Mouse (Mus musculus): ENCODE data around the gene Smim13.

DNA sequence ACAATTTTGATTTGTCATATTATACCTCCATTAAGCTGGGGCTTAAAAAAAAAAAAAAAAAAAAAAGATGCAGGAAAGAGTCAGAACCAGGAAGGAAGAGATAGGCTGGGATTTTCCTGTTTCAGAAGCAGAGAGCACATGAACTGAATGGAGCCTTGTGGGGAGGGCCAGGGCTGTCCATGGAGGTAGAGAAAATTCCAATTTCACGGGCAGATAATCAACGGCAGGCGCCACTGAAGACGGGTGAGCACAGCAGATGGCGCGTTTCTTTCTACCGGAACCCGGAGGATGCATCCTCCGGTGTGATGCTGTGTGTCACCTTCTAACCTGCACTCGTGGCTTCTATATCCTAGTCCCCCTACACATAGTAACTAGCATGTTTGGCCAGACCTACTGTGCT is 46.8 kb downstream of the Smim13 start:
- TF ChIP-seq GATA1 (IDR thresholded peaks at IDR 0.05; ENCODE audit: borderline replicate concordance, low read length): no peak
- TF ChIP-seq FLI1 (IDR thresholded peaks at IDR 0.05; ENCODE audit: low read length): no peak
